Mouse (Mus musculus) small intestine, adult 2 months (tissue): Measurements from ENCODE around the gene Vmn1r32. TPM values are rescaled to one million over a fixed set of nuclear protein-coding genes. Genes with fewer than 3 reads are reported as not detected.

Experiments
- H3K27ac ChIP-seq: fragments of 200-500 bp; 2 replicates; pipeline ENCODE4 v1.5.1; 2012; ENCODE audit warnings: low read depth, low read length, control low read depth, inconsistent platforms; ENCODE audit not compliant: insufficient read depth
- H3K27me3 ChIP-seq: fragments of 200-500 bp; 2 replicates; pipeline ENCODE4 v1.6.1; 2012; ENCODE audit warnings: mild to moderate bottlenecking, moderate library complexity, low read length, inconsistent platforms; ENCODE audit not compliant: control insufficient read depth, insufficient read depth
- H3K36me3 ChIP-seq: fragments of 200-500 bp; 2 replicates; pipeline ENCODE4 v1.6.1; 2012; ENCODE audit warnings: mild to moderate bottlenecking, low read length, control low read depth, inconsistent platforms; ENCODE audit not compliant: control insufficient read depth, insufficient read depth
- H3K4me1 ChIP-seq: fragments of 200-500 bp; 2 replicates; pipeline ENCODE4 v1.6.1; 2012; ENCODE audit warnings: low read length, inconsistent platforms, mixed read lengths; ENCODE audit not compliant: control insufficient read depth, insufficient read depth, insufficient read length
- H3K4me3 ChIP-seq: fragments of 200-500 bp; 2 replicates; pipeline ENCODE4 v1.5.1; 2012; ENCODE audit warnings: low read depth, mild to moderate bottlenecking, control low read depth, inconsistent platforms, low read length, moderate library complexity
- CTCF ChIP-seq: fragments of 200-500 bp; IDR thresholded peaks from 2 replicates; pipeline ENCODE4 v1.5.1; 2012; ENCODE audit warnings: low read depth, mild to moderate bottlenecking, control low read depth, inconsistent platforms, low read length, moderate library complexity, mixed read lengths; ENCODE audit not compliant: insufficient replicate concordance, insufficient read length; ENCODE audit errors: extremely low read depth
- POLR2A ChIP-seq: fragments of 200-500 bp; IDR thresholded peaks from 2 replicates; pipeline ENCODE4 v1.6.1; 2012; ENCODE audit warnings: low read depth, mild to moderate bottlenecking, control low read depth, inconsistent platforms, low read length, moderate library complexity
- WGBS: fragments of 180-500 bp; shearing (Covaris S2); methylation state at CpG from one replicate; pipeline ENCODE4 v1.1.7; 2018; 5-methylcytosine and 5-hydroxymethylcytosine counted together
- polyA plus RNA-seq: library from polyadenylated mRNA; depleted of rRNA; stranded (reverse); fragments of >200 nt; gene quantifications from 2 replicates; pipeline ENCODE4 v1.2.3, GENCODE M21; 2012; rRNA removed

Vmn1r32 gene
- not detected in 2 replicates for polyA plus RNA-seq

DNA sequence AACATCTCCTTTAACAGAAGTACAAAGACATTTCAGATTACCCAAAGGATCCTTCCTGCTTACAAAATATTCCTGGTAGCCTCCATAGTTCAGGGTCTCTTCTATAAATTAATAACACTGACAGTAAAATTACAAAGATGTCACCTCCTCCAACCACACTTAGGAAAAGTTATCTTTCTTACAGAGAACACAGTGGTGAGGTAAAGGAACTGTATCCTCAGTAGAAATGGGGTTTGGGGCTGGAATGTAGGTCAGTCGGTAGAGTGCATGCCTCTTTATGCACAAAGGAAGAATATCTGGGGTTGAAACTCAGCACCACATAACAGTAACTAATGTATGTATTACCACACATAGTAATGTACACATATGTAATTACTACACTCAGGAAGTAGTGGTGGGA is at the start of gene Vmn1r32:
Gene Vmn1r32 (minus strand): TSS at position 101 of the 400 bp plus-strand sequence.
- H3K27me3 ChIP-seq, result no peaks in the 10 kb centered on the region
- H3K4me1 ChIP-seq, result no peaks in the 10 kb centered on the region
- no peak within 1 kb of the TSS for H3K4me3 ChIP-seq
- WGBS, result 82% methylated on average over 1 of the region's 1 CpGs
- H3K27ac ChIP-seq, result no peak within 1 kb of the TSS
- no peaks in the 10 kb centered on the region for H3K36me3 ChIP-seq
- TF ChIP-seq CTCF (no peak), POLR2A (no peak)

DNA sequence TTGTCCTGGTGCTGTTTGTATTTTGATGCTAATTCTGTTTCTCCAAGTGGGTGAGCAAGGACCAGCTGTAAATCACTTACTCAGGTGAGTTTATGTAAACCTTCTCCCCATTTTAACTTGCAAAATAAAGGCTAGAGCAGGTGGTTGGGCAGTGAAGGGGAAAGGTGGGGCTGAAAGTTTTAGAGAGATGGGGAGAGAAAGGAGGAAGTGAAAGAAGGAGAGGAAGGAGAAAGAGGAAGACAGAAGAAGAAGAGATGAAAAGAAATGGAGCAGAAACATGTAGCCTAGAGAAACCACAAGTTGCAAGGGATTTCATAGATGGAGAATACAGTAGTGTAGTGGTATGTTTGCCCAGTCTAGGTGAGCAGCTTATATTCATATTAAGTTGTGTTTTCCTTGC is 35.9 kb upstream of the Vmn1r32 start:
- no peaks in the 10 kb centered on the region for H3K27me3 ChIP-seq
- no peaks in the 10 kb centered on the region for H3K36me3 ChIP-seq
- no peaks in the 10 kb centered on the region for H3K4me1 ChIP-seq
- TF ChIP-seq POLR2A (no peak), CTCF (no peak)
- H3K27ac ChIP-seq, result no peak overlapping the region
- no peak overlapping the region for H3K4me3 ChIP-seq

DNA sequence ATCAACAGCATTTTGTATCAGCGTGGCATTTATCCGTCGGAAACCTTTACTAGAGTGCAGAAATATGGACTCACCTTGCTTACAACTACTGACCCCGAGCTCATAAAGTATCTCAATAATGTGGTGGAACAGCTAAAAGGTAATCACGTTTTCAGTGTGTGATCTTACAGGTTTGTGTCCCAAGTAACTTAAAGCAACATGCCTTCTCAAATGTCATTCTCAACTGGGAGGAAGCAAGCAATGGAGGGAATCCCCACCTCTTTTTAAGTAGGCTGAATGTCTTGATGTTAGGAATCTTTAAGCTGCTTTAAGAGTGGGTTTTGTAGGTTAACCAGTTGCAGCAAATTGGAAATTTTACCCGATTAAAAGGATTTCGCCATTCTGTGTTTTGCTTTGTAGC is 23.9 kb downstream of the Vmn1r32 start:
- no peak overlapping the region; the same call in 1 of the 2 replicates for H3K4me3 ChIP-seq
- H3K36me3 ChIP-seq, result peaks cover 8% of the 10 kb centered on the region
- H3K4me1 ChIP-seq, result no peaks in the 10 kb centered on the region
- H3K27ac ChIP-seq, result no peak overlapping the region
- 9% methylated on average over 7 of the region's 7 CpGs for WGBS
- TF ChIP-seq POLR2A, result no peak
- TF ChIP-seq CTCF, result no peak
- H3K27me3 ChIP-seq, result no peaks in the 10 kb centered on the region

DNA sequence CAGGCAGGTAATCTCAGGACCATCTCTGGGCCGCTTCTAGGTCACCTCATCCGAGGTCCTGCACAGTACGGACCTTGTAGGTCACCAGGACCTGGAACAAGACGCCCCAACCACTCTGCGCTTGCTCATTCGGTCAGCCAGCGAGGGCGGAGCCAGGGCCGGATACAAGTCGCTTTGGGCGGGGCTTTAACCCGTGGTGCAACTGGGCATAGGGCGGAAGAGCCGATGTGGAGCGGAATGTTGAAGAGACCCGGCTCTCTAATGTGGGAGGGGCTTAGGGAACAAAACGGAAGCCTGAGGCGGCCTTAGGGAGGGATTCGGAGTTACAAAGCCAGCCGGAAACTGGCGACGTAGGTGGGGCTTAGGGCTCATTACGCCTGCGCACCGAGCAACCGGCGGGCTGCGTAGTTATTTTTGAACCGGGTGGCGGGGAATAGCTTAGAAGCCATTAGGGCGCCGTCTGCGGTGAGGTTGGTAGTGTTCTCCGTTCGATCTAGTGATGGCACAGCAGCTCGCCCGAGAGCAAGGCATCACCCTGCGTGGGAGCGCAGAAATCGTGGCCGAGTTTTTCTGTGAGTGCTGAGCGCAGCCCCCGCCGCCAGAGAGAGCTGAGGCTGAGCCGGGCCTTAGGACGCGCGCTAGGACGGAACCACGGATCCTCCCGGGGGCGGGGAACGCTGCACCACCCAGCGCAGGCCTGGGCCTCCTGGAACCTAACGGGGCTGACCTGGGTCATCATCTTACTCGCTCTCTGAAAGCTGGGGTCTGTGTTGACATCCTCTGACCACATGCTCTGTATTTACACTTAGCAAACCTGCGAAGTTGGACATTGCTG is 24.7 kb downstream of the Vmn1r32 start, which contains the start of gene Mad2l1:
Gene Mad2l1 (plus strand): TSS at position 363 of the 835 bp plus-strand sequence.
- peak; percentile 70; the same call in 1 of the 2 replicates for TF ChIP-seq POLR2A
- TF ChIP-seq CTCF, result 0 out of 2 replicates have a peak, but pooled peaks have one; percentile 6
- peak within 1 kb of the TSS; percentile 78 for H3K4me3 ChIP-seq
- peaks cover 7% of the 10 kb centered on the region for H3K36me3 ChIP-seq
- WGBS, result under 1% methylated on average over 57 of the region's 57 CpGs
- peak within 1 kb of the TSS; percentile 64 for H3K27ac ChIP-seq
- no peaks in the 10 kb centered on the region for H3K27me3 ChIP-seq
- no peaks in the 10 kb centered on the region for H3K4me1 ChIP-seq

DNA sequence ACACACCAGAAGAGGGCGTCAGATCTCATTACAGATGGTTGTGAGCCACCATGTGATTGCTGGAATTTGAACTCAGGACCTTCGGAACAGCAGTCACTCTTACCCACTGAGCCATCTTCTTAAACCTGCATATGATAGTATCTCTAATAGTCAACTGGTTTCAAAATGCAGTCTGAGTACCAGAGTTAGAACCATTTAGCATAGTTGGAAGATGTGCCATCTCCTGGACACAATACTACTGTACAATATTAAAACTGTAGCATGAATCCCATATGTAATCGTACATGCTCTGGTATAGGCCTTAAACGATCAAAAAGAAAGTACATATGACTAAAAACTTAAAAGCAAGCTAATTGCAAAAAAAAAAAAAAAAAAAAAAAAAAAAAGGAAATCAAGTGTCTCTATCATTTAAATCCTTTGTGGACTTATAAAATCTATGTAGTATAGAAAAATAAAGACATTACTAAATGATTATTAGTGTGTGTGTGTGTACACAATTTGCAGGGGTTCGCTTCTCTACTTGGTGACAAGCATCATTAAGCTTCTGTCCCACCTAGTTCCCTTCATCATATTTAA is 25.4 kb downstream of the Vmn1r32 start:
- H3K36me3 ChIP-seq, result peaks cover 2% of the 10 kb centered on the region; the same call in 1 of the 2 replicates
- peak overlapping the region; percentile 64 for H3K27ac ChIP-seq
- H3K4me1 ChIP-seq, result no peaks in the 10 kb centered on the region
- 57% methylated on average over 5 of the region's 5 CpGs for WGBS
- H3K27me3 ChIP-seq, result no peaks in the 10 kb centered on the region
- peak overlapping the region; percentile 78 for H3K4me3 ChIP-seq
- no peak for TF ChIP-seq CTCF
- no peak for TF ChIP-seq POLR2A

DNA sequence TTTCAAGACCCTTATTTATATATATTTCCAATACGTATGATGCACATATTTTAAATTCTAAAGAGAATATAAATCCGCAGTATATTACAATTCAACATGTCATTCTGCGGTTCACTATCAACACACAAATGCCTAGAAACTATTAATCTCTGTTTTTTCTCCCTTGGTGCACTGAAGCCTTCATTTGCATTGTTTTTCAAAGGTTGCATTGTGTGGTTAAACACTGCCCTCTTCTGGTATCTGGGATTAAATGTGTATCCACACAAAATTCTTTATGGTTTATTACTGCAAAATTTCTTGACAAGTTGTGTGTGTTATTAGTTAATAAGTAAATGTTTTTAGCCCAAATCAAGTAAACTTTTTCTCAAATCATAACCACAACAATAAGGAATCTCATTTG is 26.7 kb downstream of the Vmn1r32 start:
- Histone ChIP-seq H3K4me3 (no peak overlapping the region), H3K27me3 (no peaks in the 10 kb centered on the region), H3K4me1 (no peaks in the 10 kb centered on the region), H3K27ac (no peak overlapping the region), H3K36me3 (no peaks in the 10 kb centered on the region)
- 37% methylated on average over 3 of the region's 3 CpGs for WGBS
- TF ChIP-seq POLR2A (no peak), CTCF (no peak)

DNA sequence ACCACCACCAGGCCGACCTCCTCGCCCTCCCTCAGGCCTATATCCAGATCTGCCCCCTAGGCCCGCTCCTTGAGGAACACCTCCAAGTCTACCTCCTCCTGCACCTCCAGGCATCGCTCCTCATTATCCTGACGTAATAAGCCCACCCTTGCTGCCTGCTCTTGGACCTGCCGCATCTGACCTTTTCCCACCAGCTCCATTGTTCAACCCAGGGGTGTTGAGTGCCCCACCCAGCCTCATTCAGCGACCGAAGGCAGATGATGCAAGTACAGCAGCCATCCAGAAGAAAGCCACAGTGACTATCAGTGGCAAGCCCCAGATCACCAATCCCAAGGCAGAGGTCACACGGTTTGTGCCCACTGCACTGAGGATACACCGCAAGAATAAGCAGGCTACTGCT is 31.5 kb downstream of the Vmn1r32 start:
- no peaks in the 10 kb centered on the region for H3K27me3 ChIP-seq
- H3K36me3 ChIP-seq, result no peaks in the 10 kb centered on the region
- WGBS, result 90% methylated on average over 10 of the region's 10 CpGs
- TF ChIP-seq CTCF (no peak), POLR2A (no peak)
- H3K4me3 ChIP-seq, result no peak overlapping the region
- H3K4me1 ChIP-seq, result no peaks in the 10 kb centered on the region
- H3K27ac ChIP-seq, result no peak overlapping the region

- WGBS, result 87% methylated on average over 5 of the region's 5 CpGs
- Histone ChIP-seq H3K4me3 (no peak overlapping the region), H3K27ac (no peak overlapping the region), H3K27me3 (no peaks in the 10 kb centered on the region), H3K36me3 (no peaks in the 10 kb centered on the region), H3K4me1 (no peaks in the 10 kb centered on the region)
- no peak for TF ChIP-seq CTCF
- no peak for TF ChIP-seq POLR2A
Observed at GRCm38 (mm10) chr6:66516368-66516767, 43.5 kb downstream of the Vmn1r32 start.

Other genes starting within 250 kb of the Vmn1r32 start
- 1.6 and 2.2 TPM in 2 replicates for gene Mad2l1, start 24.7 kb downstream of the Vmn1r32 start, polyA plus RNA-seq
- gene Vmn1r33, start 58.2 kb upstream of the Vmn1r32 start, polyA plus RNA-seq, result not detected in 2 replicates
- gene Vmn1r34, start 83.8 kb upstream of the Vmn1r32 start, polyA plus RNA-seq, result not detected in 2 replicates
- not detected in 2 replicates for gene Vmn1r35, start 125.8 kb upstream of the Vmn1r32 start, polyA plus RNA-seq
- gene Vmn1r36, start 159.1 kb upstream of the Vmn1r32 start, polyA plus RNA-seq, result not detected in 2 replicates
- gene Vmn1r37, start 169.3 kb upstream of the Vmn1r32 start, polyA plus RNA-seq, result not detected in 2 replicates
- not detected in 2 replicates for gene Vmn1r38, start 222.5 kb upstream of the Vmn1r32 start, polyA plus RNA-seq